Mouse (Mus musculus) cortical plate, adult 2 months (tissue): ENCODE data around the gene Nek2. TPM values are rescaled to one million over a fixed set of nuclear protein-coding genes. Genes with fewer than 3 reads are reported as not detected.

Experiments used
- H3K27ac ChIP-seq: fragments of 200-500 bp; 2 replicates; pipeline ENCODE4 v1.5.1; 2012; ENCODE audit warnings: low read length, control low read depth, inconsistent platforms; ENCODE audit not compliant: insufficient read depth
- H3K4me1 ChIP-seq: fragments of 200-500 bp; 2 replicates; pipeline ENCODE4 v1.6.1; 2011; ENCODE audit warnings: low read length; ENCODE audit not compliant: control insufficient read depth, insufficient read depth
- H3K4me3 ChIP-seq: fragments of 200-500 bp; 2 replicates; pipeline ENCODE4 v1.5.1; 2011; ENCODE audit warnings: mild to moderate bottlenecking, low read length, control low read depth; ENCODE audit not compliant: insufficient read depth
- CTCF ChIP-seq: fragments of 200-500 bp; IDR thresholded peaks from 2 replicates; pipeline ENCODE4 v1.5.1; 2011; ENCODE audit warnings: mild to moderate bottlenecking, control low read depth, low read length; ENCODE audit not compliant: insufficient read depth; ENCODE audit errors: extremely low read depth
- POLR2A ChIP-seq: fragments of 200-500 bp; IDR thresholded peaks from 2 replicates; pipeline ENCODE4 v1.6.1; 2011; ENCODE audit warnings: mild to moderate bottlenecking, low read length, control low read depth; ENCODE audit not compliant: insufficient read depth; ENCODE audit errors: extremely low read depth
- polyA plus RNA-seq: library from polyadenylated mRNA; depleted of rRNA; stranded (reverse); fragments of >200 nt; gene quantifications from 2 replicates; pipeline ENCODE4 v1.2.3, GENCODE M21; 2012

Gene Nek2
- polyA plus RNA-seq, 1 experiment, result 1.2 TPM

DNA sequence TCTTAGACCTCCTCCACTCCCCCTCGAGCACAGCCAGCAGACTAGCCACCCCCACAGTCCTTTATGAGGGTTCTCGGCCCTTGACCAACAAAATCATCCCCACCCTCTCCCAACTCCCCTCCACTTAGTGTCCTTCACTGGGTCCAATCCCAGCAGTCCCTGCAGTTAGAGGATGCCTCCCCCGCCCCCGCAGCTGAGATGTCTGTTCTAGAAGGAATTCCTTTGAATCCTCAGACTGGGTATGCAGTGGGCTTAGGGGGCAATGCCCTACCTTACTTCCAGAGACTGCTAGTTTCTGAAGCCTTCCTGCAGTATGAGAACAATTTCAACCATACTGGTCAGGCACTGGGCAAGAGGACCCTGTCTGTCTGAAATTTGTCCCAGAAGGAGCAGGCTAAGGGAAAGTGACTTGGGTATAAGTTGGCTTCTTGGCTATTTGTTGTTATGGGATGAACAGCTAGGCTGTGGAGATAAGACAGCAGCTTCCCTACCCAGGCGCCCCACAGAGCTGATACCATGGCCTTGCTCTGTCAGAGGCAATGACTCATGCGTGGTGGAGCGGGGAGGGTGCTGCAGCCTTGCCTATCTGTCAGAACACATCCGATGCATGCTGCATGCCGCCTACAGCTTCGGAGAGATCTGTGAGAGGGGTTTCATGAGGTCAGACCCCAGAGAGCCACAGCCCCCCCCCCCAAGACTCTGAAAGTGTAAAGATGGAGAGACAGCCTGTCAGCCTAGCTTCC is 34.1 kb downstream of the Nek2 start:
- H3K4me3 ChIP-seq, result no peak overlapping the region
- TF ChIP-seq POLR2A (no peak), CTCF (no peak)

DNA sequence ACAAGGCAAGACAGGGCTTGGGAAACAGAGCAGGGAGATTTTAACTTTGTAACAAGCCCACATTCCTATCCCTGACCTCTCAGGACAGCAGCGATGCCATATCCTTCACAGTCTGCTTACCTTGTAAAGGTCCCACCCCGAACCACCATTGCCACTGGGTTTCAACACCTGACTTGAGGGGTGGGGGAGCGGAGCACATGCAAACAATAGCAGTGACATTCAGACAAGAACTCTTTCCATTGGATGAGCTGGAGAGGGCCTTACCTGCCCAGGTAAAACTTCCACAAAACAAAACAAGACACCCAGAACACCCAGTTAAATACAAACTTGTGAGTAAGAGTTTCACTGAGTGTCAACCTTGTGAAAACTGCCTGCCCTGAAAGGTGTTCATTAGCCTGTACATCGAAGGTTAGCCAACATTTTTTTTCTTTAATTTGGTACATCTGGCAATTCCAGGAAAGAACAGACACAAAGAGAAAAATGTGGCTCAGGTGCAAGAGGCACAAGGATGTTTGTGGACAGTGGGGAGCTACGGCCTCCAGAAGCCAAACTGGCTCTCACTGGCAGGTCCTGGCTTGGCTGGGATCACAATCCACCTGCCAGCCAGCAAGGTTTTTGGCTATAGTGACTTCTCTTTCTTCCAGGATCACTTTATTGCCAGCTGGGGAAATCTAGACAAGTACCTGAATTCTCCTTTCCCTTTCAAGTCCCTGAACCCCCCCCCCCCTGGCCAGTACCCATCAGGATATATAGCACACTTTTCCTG is 35.8 kb downstream of the Nek2 start:
- H3K4me1 ChIP-seq, result peaks cover 3% of the 10 kb centered on the region
- TF ChIP-seq CTCF (no peak), POLR2A (no peak)
- H3K4me3 ChIP-seq, result no peak overlapping the region
- H3K27ac ChIP-seq, result no peak overlapping the region

More for the DNA sequence above, 34.1 kb downstream of the Nek2 start:
- peaks cover 3% of the 10 kb centered on the region for H3K4me1 ChIP-seq
- H3K27ac ChIP-seq, result no peak overlapping the region

- TF ChIP-seq POLR2A (no peak), CTCF (no peak)
- Histone ChIP-seq H3K4me3 (no peak overlapping the region), H3K27ac (no peak overlapping the region), H3K4me1 (peaks cover 3% of the 10 kb centered on the region)
Observed at GRCm38 (mm10) chr1:191858136-191858535, 36.9 kb downstream of the Nek2 start.

DNA sequence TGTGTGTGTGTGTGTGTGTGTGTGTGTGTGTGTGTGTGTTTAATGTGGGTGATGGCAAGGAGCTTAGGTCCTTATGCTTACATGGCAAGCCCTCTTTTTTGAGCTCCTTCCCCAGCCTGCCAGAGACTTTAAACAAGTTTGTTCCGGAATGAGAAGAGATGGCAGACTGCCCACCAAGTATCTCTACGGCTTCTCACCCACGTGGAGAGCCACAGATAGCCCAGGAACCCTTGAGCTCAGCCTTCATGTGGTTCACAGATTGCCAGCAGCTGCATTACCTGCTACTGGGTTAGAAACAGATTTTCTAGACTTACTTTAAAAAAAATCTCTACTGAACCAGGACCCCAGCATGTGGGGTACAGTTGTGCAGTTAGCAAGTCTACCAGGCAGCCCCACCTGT is 38.6 kb downstream of the Nek2 start:
- TF ChIP-seq CTCF (no peak), POLR2A (no peak)
- H3K4me1 ChIP-seq, result peaks cover 3% of the 10 kb centered on the region
- no peak overlapping the region for H3K27ac ChIP-seq
- no peak overlapping the region for H3K4me3 ChIP-seq

- no peak for TF ChIP-seq CTCF
- no peak for TF ChIP-seq POLR2A
- peaks cover 2% of the 10 kb centered on the region; the same call in 1 of the 2 replicates for H3K4me1 ChIP-seq
- no peak overlapping the region for H3K4me3 ChIP-seq
- H3K27ac ChIP-seq, result no peak overlapping the region
Observed at GRCm38 (mm10) chr1:191861247-191861646, 40.0 kb downstream of the Nek2 start.

DNA sequence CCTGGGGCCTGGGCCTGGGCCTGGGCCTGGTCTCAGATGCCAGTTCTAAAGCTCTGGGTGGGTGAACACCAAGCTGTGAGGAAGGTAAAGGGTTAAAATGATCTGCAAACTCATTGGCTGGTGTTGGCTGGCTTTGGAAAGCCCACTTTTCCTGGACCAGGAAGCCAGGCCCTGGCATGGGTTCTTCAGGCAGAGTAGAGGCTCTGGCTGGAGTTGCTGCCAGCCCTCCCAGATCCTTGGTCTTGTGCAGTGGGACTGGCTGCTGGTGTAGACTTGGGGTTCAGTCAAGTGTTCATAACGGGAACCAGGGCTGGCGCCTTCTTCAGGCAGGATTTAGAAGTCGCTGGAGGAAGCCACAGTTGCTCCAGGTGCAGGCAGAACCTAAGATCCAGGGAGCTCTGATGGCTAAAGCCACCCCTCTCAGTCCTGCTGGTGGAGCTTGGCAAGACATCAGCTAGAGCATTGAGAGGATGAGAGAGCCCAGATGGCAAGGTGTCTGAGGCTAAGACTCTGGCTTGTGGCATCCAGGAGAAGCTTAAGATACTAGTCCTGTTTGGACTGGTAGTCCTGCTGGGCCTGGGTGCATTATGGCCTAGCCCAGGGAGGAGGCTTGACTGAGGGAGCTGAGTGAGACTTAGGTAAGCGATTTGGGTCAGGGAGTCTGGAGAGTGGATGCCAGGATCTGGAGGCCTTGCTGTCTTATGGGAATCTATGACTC is 42.7 kb downstream of the Nek2 start:
- no peak for TF ChIP-seq POLR2A
- TF ChIP-seq CTCF, result no peak
- no peak overlapping the region for H3K27ac ChIP-seq
- H3K4me3 ChIP-seq, result no peak overlapping the region
- peaks cover 2% of the 10 kb centered on the region; the same call in 1 of the 2 replicates for H3K4me1 ChIP-seq

- Histone ChIP-seq H3K27ac (no peak overlapping the region), H3K4me3 (no peak overlapping the region), H3K4me1 (no peaks in the 10 kb centered on the region)
- TF ChIP-seq CTCF, result no peak
- TF ChIP-seq POLR2A, result no peak
Observed at GRCm38 (mm10) chr1:191864551-191865027, 43.3 kb downstream of the Nek2 start.

DNA sequence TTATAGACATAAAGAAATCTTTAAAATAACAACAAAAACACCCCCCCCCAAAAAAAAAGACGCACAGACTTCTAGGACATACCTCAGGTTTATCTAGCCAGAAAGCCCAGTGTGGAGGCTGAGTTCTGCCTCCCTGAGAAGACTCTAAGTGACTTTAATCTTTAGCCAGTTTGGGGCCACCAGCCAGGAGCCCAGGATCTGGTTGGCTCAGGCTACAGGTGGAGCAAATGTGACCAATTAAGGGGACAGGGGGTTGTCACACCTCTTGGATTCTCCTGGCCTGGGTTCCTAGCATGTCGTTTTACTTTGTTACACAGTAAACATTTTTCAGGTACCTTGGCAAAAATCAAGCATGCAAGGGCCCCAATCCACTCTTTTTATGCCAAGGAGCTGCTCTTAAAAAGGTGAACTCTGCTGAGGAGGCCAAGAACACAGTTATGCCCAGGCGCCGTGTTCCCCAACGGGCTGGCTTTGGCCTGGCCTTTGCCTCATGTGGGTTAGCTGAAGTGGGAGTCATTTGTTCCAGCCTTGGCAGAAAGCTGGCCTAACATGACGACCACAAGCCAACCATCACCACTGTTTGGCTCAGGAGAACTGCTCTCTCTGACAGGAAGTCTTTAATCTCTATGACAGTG is 50.9 kb downstream of the Nek2 start:
- H3K4me3 ChIP-seq, result no peak overlapping the region
- no peaks in the 10 kb centered on the region for H3K4me1 ChIP-seq
- no peak overlapping the region for H3K27ac ChIP-seq
- no peak for TF ChIP-seq POLR2A
- TF ChIP-seq CTCF, result no peak

- no peak overlapping the region for H3K27ac ChIP-seq
- no peak overlapping the region for H3K4me3 ChIP-seq
- H3K4me1 ChIP-seq, result no peaks in the 10 kb centered on the region
- TF ChIP-seq CTCF, result no peak
- TF ChIP-seq POLR2A, result no peak
Observed at GRCm38 (mm10) chr1:191875006-191875405, 53.8 kb downstream of the Nek2 start.

DNA sequence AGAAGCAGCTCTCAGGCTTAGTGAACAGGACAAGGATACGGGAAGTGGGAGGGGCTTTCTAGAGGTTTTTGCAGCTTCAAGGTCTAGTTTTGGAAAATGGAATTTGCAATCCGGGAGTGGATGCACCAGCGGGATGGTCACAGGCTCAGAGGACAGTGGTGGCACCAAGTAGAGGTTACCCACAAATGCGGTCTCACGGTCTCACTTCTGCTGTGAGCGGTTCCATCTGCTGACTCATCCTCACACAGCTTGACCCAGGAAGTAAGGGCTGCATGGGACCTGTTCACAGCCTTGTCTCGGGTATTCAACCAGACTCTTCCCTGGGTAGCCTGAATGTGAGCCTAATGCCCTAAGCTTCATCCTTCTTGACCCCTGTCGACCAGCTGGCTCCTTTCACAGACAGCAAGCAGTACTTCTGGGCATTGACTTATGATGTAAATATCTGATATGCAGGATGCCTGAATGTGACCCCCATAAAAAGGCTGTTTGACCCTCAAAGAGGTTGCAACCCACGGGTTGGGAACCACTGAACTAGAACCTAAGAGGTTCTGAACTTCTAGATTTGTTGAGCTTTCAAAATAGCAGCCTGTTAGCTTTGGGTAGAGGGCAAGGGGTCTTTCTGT is 54.5 kb downstream of the Nek2 start:
- TF ChIP-seq CTCF (no peak), POLR2A (no peak)
- H3K27ac ChIP-seq, result no peak overlapping the region
- no peaks in the 10 kb centered on the region for H3K4me1 ChIP-seq
- no peak overlapping the region for H3K4me3 ChIP-seq
